Mouse (Mus musculus): ENCODE results near the gene Eva1a. TPM values are rescaled to one million over a fixed set of nuclear protein-coding genes. Genes with fewer than 3 reads are reported as not detected.

Eva1a gene
- total and polyA plus RNA-seq, 2 experiments from 2014 or later: 0.64 to 2.8 TPM

GRCm38 (mm10) chr6:82088133-82088532 lies 47.3 kb downstream of the Eva1a start:
- Histone ChIP-seq H3K4me3 (ENCODE audit: low read depth, low read length) (no peak overlapping the region), H3K27ac (ENCODE audit: low read depth, low read length) (no peak overlapping the region), H3K4me1 (ENCODE audit: insufficient read depth, low read length) (no peaks in the 10 kb centered on the region), H3K4me2 (ENCODE audit: low read depth, low read length, poor library complexity, severe bottlenecking) (no peak overlapping the region), H3K27me3 (ENCODE audit: insufficient read depth, low read length) (0 out of 2 replicates have a peak, but pooled peaks cover under 1% of the 10 kb centered on the region), H3K9ac (replicated peaks; ENCODE audit: low read length, poor library complexity, severe bottlenecking) (no peak overlapping the region), H3K36me3 (ENCODE audit: insufficient read depth, low read length) (no peaks in the 10 kb centered on the region), H3K9me3 (ENCODE audit: low read length) (no peaks in the 10 kb centered on the region)
- no peak for DNase-seq (ENCODE audit: low spot score)
- no peak for TF ChIP-seq CTCF (IDR thresholded peaks at IDR 0.05)
- 80% methylated on average over 4 of the region's 4 CpGs for WGBS
- ATAC-seq (ENCODE audit: low FRiP score): no peak

- ATAC-seq (ENCODE audit: low FRiP score): 0 out of 2 replicates have a peak, but pooled peaks have one; percentile 23
- DNase-seq (ENCODE audit: low spot score): no peak
- Histone ChIP-seq H3K27ac (ENCODE audit: low read depth, low read length) (no peak overlapping the region), H3K9me3 (ENCODE audit: low read length) (no peaks in the 10 kb centered on the region), H3K36me3 (ENCODE audit: insufficient read depth, low read length) (no peaks in the 10 kb centered on the region), H3K4me3 (ENCODE audit: low read depth, low read length) (peak overlapping the region; percentile 36), H3K9ac (replicated peaks; ENCODE audit: low read length, poor library complexity, severe bottlenecking) (peak overlapping the region; percentile 44; the same call in 1 of the 2 replicates), H3K4me2 (ENCODE audit: low read depth, low read length, poor library complexity, severe bottlenecking) (peak overlapping the region; percentile 73), H3K27me3 (ENCODE audit: insufficient read depth, low read length) (peaks cover 4% of the 10 kb centered on the region; the same call in 1 of the 2 replicates), H3K4me1 (ENCODE audit: insufficient read depth, low read length) (no peaks in the 10 kb centered on the region)
- 2% methylated on average over 28 of the region's 28 CpGs for WGBS
- no peak for TF ChIP-seq CTCF (IDR thresholded peaks at IDR 0.05)
Measured at GRCm38 (mm10) chr6:82091773-82092172, 50.9 kb downstream of the Eva1a start.

- Histone ChIP-seq H3K4me3 (ENCODE audit: low read depth, low read length) (no peak overlapping the region), H3K36me3 (ENCODE audit: insufficient read depth, low read length) (no peaks in the 10 kb centered on the region), H3K27ac (ENCODE audit: low read depth, low read length) (no peak overlapping the region), H3K9me3 (ENCODE audit: low read length) (no peaks in the 10 kb centered on the region), H3K4me2 (ENCODE audit: low read depth, low read length, poor library complexity, severe bottlenecking) (no peak overlapping the region), H3K9ac (replicated peaks; ENCODE audit: low read length, poor library complexity, severe bottlenecking) (no peak overlapping the region), H3K4me1 (ENCODE audit: insufficient read depth, low read length) (no peaks in the 10 kb centered on the region), H3K27me3 (ENCODE audit: insufficient read depth, low read length) (peaks cover 4% of the 10 kb centered on the region; the same call in 1 of the 2 replicates)
- TF ChIP-seq CTCF (IDR thresholded peaks at IDR 0.05): no peak
- ATAC-seq (ENCODE audit: low FRiP score) (no peak), DNase-seq (ENCODE audit: low spot score) (no peak)
- 96% methylated on average over 1 of the region's 1 CpGs for WGBS
Measured at GRCm38 (mm10) chr6:82097705-82098104, 56.9 kb downstream of the Eva1a start.

DNA sequence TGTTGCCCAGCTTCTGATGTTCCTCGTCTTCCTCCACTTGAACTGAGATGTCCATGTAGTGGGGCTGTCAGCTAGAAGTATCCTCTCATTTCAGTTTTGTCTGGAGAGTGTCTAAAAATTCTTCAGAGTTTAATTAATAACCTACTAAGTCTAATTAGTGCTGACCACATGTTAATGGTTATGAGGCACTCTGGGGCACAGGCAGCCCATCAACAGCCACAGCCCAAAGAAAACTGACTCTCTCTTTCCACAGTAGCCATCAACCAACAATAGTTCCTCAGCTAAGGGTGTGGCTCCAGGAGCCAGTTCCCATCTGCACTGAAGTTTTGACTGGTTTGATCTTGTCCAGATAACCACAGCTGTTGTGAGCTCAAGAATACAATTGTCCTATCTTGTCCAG lies 57.6 kb downstream of the Eva1a start:
- Histone ChIP-seq H3K9me3 (ENCODE audit: low read length) (no peaks in the 10 kb centered on the region), H3K4me1 (ENCODE audit: insufficient read depth, low read length) (no peaks in the 10 kb centered on the region), H3K4me2 (ENCODE audit: low read depth, low read length, poor library complexity, severe bottlenecking) (no peak overlapping the region), H3K9ac (replicated peaks; ENCODE audit: low read length, poor library complexity, severe bottlenecking) (no peak overlapping the region), H3K36me3 (ENCODE audit: insufficient read depth, low read length) (no peaks in the 10 kb centered on the region), H3K4me3 (ENCODE audit: low read depth, low read length) (no peak overlapping the region), H3K27ac (ENCODE audit: low read depth, low read length) (no peak overlapping the region), H3K27me3 (ENCODE audit: insufficient read depth, low read length) (0 out of 2 replicates have a peak, but pooled peaks cover under 1% of the 10 kb centered on the region)
- DNase-seq (ENCODE audit: low spot score): no peak
- ATAC-seq (ENCODE audit: low FRiP score): no peak
- TF ChIP-seq CTCF (IDR thresholded peaks at IDR 0.05): no peak
- WGBS: 94% methylated on average over 1 of the region's 1 CpGs

- ATAC-seq (ENCODE audit: low FRiP score) (no peak), DNase-seq (ENCODE audit: low spot score) (no peak)
- Histone ChIP-seq H3K4me3 (ENCODE audit: low read depth, low read length) (no peak overlapping the region), H3K36me3 (ENCODE audit: insufficient read depth, low read length) (no peaks in the 10 kb centered on the region), H3K4me2 (ENCODE audit: low read depth, low read length, poor library complexity, severe bottlenecking) (no peak overlapping the region), H3K9me3 (ENCODE audit: low read length) (no peaks in the 10 kb centered on the region), H3K27ac (ENCODE audit: low read depth, low read length) (no peak overlapping the region), H3K27me3 (ENCODE audit: insufficient read depth, low read length) (no peaks in the 10 kb centered on the region), H3K4me1 (ENCODE audit: insufficient read depth, low read length) (no peaks in the 10 kb centered on the region), H3K9ac (replicated peaks; ENCODE audit: low read length, poor library complexity, severe bottlenecking) (no peak overlapping the region)
- TF ChIP-seq CTCF (IDR thresholded peaks at IDR 0.05): no peak
- WGBS: 73% methylated on average over 7 of the region's 7 CpGs
Measured at GRCm38 (mm10) chr6:82110473-82110872, 69.6 kb downstream of the Eva1a start.

DNA sequence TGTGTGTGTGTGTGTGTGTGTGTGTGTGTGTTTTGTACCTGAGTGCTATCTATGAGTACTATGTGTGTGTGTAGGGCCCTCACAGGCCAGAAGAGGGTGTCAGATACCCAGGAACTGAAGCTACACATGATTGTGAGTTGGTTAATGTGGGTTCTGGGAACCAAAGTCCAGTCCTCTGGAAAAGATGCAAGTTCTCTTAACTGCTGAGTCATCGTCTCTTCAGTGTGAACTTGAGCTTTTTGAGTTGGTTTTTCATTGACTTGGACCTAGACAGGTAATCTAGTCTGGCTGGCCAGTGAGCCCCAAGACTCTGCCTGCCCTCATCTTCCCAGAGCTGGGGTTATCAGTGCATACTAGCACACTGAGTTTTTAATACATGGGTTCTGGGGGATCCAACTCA lies 70.3 kb downstream of the Eva1a start:
- WGBS: 95% methylated on average over 1 of the region's 1 CpGs
- no peak overlapping the region for H3K27ac ChIP-seq (ENCODE audit: low read depth, low read length)
- H3K27me3 ChIP-seq (ENCODE audit: insufficient read depth, low read length): no peaks in the 10 kb centered on the region

More for the DNA sequence above, 70.3 kb downstream of the Eva1a start:
- ATAC-seq (ENCODE audit: low FRiP score): no peak
- Histone ChIP-seq H3K4me1 (ENCODE audit: insufficient read depth, low read length) (no peaks in the 10 kb centered on the region), H3K4me2 (ENCODE audit: low read depth, low read length, poor library complexity, severe bottlenecking) (no peak overlapping the region), H3K4me3 (ENCODE audit: low read depth, low read length) (no peak overlapping the region), H3K36me3 (ENCODE audit: insufficient read depth, low read length) (no peaks in the 10 kb centered on the region), H3K9ac (replicated peaks; ENCODE audit: low read length, poor library complexity, severe bottlenecking) (no peak overlapping the region), H3K9me3 (ENCODE audit: low read length) (no peaks in the 10 kb centered on the region)
- TF ChIP-seq CTCF (IDR thresholded peaks at IDR 0.05): no peak
- DNase-seq (ENCODE audit: low spot score): no peak

Data from midbrain, postnatal 0 days (tissue).